Mouse (Mus musculus) layer of hippocampus, adult 9-10 months (tissue): ENCODE results near the gene Edem2.

Experiments used
- DNase-seq: peaks from one replicate; pipeline ENCODE4 v3.0.0; 2022; ENCODE audit warnings: low spot score

Edem2 gene

DNA sequence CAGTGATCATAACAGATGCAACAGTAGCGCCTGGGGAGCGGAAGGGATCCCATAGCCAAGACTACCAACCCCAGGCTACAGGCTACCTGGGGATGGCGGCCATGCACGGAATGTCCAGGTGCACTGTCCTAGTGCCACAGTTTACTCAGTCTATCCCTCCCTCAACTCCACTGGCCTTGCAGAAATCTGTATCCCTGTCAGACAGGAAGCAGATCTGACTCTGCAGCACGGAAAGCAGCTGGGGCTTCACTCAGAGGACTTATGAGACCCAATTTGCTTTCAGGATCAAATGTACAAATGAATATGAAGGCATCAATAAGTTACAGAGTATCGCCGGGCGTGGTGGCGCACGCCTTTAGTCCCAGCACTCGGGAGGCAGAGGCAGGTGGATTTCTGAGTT lies 41.5 kb downstream of the Edem2 start:
- no peak for DNase-seq

DNA sequence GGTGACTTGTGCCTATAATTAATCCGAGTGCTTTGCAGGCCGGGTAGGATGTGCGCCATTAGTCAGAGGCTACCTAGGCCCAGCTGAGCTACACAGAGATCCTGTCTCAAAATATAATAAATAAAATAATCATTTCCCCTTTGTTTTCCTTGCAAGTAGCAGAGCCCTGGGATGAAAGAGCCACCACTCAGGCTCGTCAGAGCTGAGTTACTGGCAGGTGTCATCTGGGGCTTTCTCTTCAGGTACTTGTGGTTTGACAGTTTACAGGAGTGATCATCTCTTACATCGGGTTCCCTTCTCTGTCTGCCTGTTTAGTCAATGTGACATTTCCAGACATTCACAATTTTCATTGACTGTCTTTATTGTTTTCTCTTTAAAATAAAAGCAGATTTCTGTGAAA lies 42.7 kb downstream of the Edem2 start:
- no peak for DNase-seq

DNA sequence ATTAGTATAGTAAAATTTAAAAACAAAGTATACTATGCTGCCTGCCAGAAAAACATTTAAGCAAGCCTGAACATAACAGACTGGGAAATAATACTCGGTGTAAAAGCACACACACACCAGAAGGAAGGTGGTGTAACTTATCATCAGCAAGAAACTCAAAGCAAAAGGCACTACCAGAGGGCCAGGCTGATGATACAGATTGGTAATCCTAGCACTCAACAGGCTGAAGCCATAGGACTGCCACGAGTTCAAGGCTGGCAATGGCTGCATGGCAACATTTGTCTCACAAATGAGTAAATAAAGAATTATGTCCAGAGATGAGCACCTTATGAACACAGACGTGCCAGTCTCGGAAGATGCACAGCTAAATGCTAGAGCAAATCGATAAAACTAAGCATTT lies 45.5 kb downstream of the Edem2 start:
- no peak for DNase-seq

DNA sequence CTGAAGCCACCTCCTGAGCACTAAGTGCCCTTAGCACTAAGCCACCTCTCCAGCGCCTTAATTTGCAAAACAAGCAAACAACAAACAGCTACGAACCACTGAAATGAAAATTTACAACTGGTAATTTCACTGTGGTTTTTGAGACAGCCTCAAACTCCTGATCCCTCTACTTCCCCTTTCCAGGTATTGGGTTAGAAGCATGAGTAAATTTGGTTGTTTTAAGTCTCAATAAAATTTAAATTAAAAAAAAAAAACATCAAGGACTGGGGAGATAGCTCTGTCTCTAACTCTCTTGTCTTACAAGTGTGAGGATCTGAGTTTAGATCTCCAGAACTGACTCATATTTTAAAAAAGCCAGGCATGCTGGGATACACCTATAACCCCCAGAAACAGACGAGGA lies 46.1 kb downstream of the Edem2 start:
- no peak for DNase-seq

DNA sequence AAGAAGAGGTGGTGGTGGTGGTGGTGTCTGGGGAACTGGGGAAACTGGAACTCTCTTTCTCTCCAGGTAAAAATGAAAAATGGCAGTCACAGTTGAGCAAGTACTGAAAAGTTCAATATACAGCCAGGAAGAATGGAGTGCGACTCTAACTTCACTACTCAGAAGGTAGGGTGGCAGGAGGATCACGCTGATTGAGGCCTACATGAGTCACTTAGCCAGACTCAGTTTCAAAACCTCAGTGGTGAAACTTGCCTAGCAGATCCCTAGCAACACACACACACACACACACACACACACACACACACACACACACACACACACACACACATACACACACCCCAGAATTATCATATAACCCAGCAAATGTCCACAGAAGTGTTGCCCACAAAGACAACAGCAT lies 47.4 kb downstream of the Edem2 start:
- no peak for DNase-seq

DNA sequence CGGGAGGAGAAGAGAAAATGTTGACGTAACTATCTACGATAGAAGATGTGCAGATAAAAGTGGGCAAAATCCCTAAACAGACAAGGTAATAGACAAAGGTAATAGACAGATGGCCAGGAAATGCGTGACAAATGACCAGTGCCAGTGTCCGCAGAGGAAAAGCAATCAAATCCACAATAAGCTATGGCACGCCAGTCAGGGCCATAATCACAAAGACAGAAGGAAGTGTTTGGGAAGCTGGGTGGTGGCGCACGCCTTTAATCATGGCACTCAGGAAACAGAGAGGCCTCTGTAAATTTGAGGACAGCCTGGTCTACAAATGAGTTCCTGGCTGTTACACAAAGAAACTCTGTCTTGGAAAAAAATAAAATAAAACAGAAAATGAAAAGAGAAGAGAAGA lies 48.1 kb downstream of the Edem2 start:
- DNase-seq = no peak

DNA sequence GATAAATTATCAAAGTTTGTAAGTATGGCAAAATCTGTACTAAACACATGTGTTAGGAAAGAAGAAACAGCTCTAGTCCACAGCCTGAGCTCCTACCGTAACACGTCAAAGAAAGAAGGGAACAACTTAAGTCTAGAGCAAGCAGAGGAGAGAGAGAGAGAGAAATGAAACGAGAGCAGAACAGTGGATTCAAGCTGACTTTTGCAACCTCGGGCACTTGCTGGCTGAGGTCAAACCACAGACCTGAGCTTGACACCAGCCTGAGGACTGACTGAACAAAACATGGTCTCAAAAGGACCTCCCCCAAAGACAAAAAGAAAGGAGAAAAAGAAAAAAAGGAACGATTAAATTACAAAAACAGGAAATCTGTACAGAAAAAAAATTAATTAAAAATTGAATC lies 48.7 kb downstream of the Edem2 start:
- no peak for DNase-seq

DNA sequence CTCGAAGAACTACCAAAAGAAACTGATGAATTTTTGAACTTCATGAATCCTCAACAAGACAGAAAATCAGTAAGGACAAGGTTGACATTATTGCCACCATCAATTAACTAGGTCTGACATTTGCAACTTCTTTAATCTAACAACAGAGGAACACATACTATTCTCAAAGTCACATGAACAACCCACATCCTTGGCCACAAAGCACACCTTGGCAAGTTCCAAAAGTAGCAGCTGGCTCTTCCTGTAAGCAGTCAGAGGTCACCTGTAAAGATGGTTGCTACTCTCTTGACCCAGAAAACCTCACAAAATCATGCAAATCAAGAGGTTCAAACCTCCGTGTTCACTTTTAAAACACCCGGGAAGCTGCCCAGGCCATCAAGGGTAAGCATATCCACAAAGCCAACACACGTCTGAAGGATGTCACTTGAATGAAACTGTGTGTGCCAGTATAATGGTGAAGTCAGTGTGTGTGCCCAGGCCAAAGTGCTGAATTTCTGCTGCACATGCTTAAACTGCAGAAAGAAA lies 49.6 kb downstream of the Edem2 start:
- no peak for DNase-seq

DNA sequence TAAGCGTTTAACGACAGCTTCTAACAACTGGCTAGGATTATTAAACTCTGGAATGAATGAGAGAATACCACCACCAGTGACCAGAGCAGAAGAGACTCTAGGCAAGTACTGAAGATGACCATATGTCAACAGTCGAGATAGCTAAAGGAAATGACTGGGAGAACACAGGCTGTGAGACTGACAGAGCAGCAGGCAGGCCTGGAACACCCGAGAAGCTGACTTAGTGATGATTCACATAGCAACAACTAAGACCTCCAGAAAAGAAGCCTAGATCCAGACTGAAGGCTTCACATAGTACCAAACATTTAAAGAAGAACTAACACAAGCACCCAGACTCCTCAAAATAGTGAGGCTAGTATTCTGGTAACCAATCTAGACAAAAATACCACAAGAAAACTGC lies 54.2 kb downstream of the Edem2 start:
- no peak for DNase-seq

DNA sequence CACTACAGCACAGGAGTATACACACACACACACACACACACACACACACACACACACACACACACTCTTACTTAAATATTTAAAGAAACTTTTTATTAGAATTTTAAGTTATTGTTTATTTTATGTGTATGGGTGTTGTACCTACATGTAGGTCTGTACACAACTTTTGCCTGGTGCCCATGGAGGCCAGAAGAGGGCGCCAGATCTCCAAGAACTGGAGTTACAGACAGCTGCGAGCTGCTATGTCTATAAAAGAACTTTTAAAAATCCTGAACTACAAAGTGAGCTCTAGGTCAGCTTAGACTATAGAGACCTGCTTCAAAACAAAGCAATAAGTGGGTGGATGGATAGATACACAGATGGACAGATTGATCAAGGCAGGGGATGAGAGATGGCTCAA lies 55.7 kb downstream of the Edem2 start:
- no peak for DNase-seq

DNA sequence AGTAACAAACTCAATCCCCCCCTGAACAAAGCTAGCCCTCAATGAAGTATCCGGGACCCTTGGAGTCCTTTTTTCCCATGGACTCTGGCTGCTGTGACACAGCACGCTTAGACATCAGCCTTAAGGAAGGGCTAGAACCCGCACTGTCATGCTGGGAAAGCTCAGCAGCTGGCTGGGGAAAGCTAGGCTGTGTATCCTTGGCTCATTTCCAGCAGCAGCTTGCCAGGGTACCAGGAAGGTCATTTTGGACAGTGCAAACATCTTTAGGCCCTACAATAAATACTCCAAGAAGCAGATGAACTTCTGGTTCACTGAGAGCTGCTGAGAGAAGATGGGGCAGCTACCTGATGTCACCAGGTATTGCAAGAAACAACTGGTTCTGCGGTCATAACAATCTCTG lies 58.0 kb downstream of the Edem2 start:
- DNase-seq = no peak

DNA sequence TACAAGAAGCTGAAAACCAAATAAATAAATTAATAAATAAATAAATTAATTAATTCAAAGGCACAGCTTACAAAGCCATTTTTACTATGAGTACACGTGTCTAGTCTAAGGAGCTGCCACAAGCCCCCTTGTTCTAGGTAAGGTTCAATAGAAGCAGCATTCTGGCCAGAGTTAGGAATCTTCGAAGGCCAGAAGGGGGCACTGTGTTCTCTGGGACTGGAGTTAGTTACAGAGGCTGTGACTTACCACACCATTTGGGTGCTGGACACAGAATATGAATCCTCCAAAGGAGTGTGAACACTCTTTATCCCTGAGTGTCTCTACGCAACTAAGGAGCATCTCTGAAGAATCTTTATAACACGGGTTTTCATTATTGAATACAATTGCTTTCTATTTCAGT lies 60.8 kb downstream of the Edem2 start:
- DNase-seq = no peak

DNA sequence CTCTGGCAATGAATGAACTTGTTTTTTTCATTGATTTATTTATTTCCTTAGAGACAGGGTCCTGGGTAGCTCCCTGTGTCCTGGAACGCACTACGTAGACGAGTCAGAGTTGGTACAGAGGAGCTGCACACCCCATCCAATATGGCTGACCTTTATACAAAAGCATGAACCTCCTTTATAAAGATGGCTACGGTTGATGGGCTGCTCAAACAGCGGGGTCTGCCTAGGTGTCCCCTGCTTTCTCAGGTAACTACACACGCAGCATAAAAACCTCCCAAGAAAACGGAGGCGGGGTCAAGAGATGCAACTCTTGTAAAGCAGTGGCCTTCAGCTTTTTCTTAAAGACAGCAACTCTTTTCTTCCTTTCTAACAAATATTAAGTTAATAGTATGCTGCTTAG lies 61.4 kb downstream of the Edem2 start:
- DNase-seq = no peak

DNA sequence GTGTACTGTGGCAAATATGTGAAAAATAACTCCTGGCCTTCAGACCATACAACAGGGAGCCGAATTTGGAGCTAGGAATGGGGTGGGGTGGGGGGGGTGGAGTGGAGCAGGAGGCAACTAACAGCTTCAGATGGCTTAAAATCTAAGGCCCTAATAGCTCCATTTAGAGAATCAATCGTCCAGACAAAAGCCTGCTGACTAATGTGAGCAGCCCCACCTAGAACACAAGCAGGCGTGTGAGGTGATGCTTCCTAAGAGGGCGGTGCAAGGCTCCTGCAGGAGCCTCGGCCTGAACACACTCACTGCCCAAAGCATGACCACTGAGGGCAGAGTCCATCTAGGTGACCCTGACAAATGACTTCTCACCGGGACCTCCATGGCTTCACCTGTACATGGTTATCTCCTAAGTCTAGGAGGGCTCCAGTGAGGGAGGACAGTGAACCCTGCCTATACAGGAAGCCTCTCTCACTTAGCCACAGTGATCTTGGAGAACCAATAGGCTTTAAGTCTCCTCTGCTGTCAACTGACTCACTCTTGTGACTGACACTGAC lies 65.3 kb downstream of the Edem2 start:
- no peak for DNase-seq

DNA sequence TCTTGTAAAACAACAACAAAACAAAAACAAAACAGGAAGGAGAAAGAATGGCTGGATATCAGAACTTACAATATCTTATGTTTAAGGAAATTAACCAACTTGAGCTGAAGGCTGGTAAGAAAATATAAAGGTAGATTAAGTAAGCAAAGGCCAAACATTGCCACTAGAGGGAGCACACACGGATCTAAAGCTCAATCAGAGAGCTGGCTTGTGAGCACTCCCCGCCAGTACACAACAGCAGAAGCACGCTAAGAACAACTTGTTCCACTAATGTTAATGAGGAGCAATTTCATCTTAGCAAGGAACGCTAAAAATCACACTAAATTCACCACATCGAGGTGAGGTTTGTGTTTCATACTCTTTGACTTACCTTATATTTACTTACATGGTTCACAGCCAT lies 66.2 kb downstream of the Edem2 start:
- DNase-seq = peak; percentile 65

DNA sequence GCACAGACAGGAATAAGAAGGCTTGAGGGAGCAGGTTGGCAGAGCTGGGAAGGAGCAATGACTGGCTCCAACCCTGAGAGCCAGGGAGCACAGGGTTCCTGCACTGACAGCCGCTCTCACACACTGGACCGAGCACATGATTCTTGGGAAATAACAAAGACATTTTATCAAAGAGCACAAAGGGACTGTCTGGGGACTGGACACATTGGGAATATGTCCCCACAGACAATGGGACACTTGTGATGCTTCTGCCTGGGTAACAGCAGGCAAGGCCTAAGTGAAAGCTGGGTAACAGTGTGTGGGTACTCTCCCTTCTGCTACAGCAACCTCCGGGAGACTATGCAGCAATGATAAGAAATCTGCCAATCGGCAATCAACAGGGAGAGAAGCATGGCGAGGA lies 66.9 kb downstream of the Edem2 start:
- DNase-seq = no peak

DNA sequence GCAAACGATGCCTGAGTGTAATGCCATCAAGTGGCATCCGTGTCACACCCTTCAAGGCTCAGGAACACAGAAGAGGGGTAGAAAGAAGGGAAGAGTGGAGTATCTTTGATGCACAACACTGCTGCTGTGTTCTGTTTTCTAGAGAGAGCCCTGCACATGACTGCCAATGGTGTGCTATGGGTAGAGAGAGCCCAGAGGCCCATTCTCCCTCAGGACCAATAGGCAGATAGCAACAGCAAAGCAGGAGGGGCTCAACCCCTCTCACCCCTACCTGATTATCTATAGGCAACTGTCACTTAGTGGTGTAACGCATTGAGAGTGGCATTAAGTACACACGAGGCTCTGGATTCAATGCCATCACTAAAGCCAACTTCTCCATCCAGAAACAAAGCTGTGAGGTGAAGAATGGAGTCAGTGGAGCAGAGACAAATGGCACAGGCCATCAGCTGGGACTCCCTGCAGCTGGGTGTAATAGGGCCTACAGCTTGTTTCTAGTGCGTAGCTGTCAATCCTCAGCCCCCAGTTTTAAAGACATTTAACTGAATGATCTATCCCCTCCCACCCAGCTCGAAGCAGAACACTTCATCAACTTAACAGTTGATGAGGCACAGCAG lies 73.4 kb downstream of the Edem2 start:
- DNase-seq = no peak

DNA sequence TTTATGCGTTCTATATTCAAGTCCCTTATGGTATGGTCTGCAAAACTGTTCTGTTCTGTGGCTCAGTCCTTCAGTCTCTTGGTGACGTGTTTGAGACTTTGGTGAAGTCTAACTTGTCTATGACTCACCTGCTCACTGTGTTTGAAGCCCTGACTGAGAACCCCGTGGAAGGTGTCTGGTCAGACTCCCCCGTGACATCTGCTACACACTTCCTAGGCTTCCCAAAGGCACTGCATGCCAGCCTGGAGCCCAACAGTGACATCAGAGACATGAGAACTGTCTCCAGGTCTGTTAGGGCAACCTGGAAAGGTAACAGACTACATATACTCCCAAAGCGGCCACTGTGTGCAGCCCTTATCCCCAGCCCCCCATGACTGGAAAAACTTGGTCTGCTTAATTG lies 76.7 kb downstream of the Edem2 start:
- DNase-seq = no peak
